Mouse (Mus musculus) retina, postnatal 7 days (tissue): ENCODE measurements around the gene Pltp.

ENCODE experiments used
- DNase-seq: peaks from one replicate; pipeline ENCODE4 v3.0.0-alpha.2; 2012; ENCODE audit warnings: low read depth, low spot score

The Pltp gene

DNA sequence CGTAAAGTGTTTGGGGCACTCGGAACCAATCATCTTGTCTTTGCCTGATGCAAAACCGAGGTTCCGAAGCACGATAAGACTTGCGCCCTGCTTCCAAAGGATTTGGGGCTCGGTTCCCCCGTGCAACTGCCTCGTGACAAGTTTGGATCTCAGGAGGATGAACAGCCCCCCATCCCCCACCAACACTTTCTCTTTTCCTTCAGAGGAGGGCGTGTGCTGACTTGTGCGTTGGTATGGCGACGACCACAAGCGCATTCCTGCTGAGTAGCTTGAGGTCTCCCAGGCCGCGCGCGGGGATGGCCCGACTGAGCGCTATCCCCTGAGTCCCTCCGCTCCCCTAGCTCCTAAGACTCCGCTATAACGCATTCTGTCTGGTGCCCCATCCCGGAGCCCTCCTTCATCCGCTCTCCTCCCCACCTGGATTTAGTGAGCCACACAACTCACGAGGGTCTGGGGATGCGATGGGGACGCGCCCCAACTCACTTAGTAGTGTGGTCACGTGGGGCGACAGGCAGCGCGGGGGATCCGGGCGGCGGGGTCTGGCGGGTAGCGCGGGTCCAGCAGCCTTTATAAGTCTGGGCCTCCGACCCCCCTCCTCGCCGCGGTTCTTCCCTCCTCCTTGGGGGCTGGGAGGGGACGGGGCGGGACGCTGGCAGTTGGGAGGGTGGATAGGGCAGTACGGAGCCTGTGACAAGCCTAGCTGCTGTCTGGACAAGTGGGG lies at the start of gene Pltp:
Gene Pltp (minus strand): TSS at position 611 of the 721 bp plus-strand sequence.
- DNase-seq, result no peak

- no peak for DNase-seq
These were observed 48.6 kb upstream of the Pltp start for GRCm38 (mm10) chr2:164906071-164906470.

GRCm38 (mm10) chr2:164903496-164903895 lies 46.0 kb upstream of the Pltp start:
- no peak for DNase-seq

- no peak for DNase-seq
These were observed 43.9 kb upstream of the Pltp start for GRCm38 (mm10) chr2:164901380-164901779.

DNA sequence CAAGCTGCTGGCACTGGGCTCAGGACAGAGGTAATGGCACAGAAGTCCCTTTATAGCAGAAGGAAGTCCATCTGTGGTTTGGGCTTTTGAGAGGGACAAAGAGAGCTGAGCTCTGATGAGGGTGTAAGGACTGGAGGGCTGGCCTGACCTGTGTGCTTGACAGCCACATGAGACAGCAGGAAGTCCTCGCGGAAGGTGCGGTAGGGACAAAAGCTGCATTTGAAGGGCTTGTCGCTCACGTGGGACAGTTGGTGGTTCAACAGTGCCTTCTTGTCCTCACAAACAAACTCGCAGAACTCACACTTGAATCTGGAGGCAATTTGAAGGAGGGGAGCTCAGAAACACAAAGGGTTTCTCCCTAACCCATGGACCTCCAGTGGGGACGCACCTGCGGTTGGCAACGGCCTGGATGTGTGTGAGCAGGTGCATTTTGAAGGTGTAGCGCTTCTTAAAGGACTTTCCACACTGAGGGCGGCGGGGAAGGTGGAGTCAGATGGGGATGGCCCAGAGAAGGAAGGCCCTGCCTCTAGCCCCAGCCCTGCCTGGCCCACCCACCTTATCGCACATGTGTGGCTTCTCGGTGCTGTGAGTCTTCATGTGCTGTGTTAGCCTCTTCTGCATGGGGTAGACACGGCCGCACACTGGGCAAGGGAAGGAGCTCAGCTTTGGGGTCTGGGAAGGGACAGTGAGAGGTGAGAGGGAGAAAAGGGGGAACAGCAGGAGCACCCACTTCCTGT lies 42.4 kb upstream of the Pltp start:
- DNase-seq, result no peak

DNA sequence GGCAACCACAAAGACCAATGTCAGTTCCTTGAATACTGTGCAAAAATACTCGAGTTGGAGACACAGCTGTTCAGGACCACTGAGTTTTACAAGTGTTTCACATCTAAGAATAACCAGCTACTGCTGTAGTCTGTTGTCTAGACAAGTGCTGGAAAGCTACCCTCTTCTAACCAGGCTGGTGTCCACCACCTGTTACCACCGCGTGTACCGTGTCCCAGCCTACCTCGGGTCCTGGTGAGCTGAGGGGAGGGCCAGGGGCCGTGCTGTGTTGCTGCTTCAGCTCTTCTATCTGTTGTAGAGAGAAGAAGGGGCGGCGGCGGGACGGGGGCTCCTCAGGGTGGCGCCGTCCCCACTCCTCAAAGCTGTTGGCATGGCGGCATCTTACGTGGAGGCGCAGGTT lies 41.5 kb upstream of the Pltp start:
- no peak for DNase-seq

DNA sequence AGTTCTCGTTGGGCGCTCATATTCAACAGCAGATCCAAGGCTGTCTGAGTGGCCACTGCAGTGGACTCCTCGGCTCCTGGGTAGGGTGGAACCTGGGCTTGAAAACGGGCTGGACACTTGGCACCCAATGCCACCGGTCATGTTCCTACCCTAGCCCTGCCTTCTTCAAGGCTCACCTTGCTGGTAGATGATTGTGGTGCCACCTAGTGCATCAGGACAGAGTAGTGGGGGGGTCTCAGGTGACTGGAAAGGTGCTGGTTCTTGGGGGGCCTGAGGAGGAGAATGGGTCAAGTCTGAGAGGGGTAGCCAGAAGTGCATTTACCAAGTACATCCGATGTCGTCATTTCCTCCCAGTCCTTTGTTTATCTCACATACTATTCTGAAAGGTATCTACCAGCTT lies 40.5 kb upstream of the Pltp start:
- DNase-seq, result no peak

DNA sequence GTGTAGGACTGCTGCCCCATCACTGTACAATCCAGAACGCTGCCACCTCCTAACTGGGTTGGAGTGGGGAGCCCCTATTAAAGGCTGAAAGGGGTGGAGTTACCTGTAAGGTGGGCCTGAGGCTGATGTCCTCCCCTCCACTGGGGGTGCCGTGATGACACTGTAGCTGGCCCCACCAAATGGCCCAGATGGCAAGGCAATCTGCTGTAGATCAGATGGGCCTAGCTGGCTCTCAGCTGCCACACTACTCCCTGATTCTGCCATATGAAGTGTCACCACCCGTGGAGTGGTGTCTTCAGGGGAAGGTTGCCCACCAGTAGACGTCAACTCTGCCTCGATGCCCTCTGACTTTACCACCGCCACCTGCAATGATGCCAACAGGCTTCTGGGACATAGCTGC lies 38.4 kb upstream of the Pltp start:
- DNase-seq, result no peak

DNA sequence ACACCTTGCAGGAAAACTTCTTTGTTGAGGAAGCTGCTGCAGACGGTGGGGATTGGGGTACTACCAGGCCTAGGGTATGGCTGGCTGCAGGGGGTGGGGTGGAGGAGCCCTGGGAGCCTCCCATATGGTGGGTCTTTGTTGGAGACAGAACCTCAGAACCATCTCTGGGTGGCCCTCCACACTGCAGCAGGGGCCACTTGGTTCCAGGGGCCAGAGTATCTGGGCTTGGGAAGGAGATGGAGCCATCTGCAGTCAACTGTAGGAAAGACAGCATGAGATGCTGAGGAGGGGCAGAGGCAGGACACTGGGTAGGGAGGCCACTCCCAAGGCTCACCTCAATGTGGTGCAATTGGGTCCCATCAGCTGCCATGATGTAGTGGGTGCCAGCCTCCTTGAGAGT lies 37.1 kb upstream of the Pltp start:
- no peak for DNase-seq

GRCm38 (mm10) chr2:164894048-164894447 lies 36.5 kb upstream of the Pltp start:
- no peak for DNase-seq

GRCm38 (mm10) chr2:164892696-164893216 lies 35.2 kb upstream of the Pltp start:
- no peak for DNase-seq

DNA sequence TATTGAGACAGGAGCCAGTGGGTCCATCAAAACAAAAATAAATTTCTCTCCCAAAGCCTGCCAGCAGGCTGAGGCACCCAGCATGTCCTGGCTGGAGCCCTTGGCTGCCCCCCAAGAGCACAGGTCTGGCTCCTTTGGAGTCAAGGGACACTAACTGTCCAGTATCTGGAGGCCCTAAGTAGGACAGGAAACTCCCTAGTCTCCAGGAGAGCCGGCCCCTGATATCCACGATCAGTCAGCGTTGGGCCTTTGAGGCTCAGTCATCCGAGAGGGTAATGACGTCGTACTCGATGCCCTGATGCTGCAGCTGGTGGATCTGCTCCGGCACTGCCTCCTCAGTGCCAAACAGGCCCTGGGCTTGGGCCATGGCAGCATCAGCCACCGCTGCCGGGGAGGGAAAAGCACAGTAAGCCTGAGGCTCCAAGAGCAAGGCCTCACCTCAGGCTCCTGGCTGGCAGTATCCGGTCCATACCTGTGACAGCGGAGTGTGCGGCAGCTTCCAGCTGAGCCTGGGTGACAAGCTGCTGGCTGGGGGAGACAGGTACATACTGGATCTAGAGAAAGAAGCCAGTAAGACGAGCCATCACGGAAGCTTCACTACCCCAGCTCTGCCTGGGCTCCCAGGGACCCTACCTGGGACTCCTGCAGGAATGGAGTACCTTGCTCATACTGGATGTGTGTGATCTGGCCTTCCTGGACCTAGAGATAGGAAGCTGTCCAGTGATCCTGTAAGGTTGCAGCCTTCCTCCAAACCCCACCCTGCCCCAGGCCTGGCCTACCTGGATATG lies 34.6 kb upstream of the Pltp start:
- DNase-seq, result no peak

DNA sequence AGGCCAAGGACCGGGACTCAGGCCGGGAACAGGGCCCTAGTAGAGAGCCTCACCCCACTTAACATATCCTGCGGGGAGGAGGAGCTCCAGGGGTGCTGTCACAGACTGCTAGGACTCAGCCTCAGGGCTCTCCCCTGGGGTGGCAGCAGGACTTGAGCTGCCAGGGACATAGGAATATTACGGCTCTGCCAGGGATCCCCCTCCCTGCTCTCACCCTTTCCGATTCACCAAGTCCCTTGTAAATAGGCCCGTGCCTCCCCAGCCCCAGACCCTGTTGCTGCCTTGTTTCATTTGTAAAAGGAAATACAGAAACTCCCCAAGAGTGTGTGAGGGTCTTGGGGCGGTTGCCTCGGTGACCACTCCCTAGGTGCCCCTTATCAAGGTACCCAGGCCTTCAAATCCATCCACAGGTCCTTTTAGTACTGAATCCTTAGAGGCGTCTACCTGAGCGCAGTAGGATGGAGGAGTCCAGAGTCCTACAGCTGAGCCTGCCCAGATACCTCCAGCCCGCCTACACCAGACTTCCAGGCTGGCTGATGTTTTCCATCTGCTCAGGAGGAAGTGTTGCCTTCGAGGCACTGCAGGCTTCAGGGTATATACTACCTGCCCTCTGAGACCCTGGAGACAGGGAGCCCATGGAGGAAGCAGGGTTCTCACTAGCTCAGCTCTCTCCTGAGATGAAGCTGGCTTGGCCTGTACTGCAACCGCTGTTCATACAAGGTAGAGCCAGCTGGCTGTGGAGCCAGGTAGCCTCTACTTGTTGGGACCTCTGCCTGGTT lies 33.7 kb upstream of the Pltp start:
- no peak for DNase-seq

DNA sequence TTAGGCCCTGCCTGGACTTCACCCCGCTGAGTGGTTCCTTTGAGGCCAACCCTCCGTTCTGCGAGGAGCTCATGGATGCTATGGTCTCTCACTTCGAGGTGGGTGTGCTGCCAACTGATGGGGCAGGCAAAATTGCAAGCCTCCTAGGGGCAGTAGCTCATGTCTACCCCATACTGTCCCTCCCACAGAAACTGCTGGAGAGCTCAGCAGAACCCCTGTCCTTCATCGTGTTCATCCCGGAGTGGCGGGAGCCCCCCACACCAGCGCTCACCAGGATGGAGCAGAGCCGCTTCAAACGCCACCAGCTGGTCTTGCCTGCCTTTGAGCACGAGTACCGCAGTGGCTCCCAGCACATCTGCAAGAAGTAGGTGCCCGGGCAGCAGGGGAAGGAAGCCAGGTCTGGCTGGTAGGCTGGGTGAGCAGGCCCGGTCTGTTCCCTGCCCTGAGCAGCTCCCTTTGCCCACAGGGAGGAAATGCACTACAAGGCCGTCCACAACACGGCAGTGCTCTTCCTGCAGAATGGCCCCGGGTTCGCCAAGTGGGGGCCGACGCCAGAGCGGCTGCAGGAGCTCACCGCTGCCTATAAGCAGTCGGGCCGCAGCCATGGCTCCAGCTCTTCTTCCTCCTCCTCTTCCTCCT lies 33.0 kb upstream of the Pltp start:
- DNase-seq, result no peak

- DNase-seq, result no peak
These were observed 32.4 kb upstream of the Pltp start for GRCm38 (mm10) chr2:164889960-164890359.

- no peak for DNase-seq
These were observed 31.5 kb upstream of the Pltp start for GRCm38 (mm10) chr2:164888996-164889395.

DNA sequence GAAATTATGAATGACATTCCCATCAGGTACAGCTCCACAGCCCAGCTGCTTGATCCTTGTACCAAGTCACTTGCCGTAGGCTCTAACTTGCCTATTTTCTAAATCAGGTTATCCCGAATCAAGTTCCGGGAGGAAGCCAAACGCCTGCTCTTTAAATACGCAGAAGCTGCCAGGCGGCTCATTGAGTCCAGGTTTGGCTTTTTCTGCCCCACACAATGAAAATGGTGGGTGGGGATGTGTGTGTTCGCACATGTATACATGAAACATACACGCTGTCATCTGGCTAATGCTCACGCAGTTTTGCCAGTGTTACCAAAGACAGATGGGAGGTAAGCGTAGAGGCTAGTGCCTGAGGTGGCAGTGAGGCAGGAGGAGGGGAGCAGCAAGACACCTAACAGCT lies 29.1 kb upstream of the Pltp start:
- no peak for DNase-seq

DNA sequence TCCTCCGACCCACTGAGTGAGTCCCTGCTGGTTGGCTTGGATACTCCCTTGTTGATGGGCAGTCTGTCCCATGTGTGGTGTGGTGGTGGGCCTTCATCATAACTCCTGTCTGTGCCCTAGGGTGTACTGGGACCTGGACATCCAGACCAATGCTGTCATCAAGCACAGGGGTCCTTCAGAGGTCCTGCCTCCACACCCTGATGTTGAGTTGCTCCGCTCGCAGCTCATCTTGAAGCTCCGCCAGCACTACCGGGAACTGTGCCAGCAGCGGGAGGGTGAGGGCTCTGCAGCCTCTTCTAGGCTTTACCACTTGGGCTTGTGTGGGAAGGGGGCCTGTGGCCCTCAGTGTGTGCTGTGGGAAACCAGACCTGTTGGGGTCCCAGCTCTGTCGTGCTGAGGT lies 28.3 kb upstream of the Pltp start:
- DNase-seq, result no peak

GRCm38 (mm10) chr2:164882619-164883018 lies 25.1 kb upstream of the Pltp start:
- no peak for DNase-seq

GRCm38 (mm10) chr2:164879568-164880277 lies 22.2 kb upstream of the Pltp start:
- peak; percentile 93 for DNase-seq
